Mouse (Mus musculus) small intestine, adult 2 months (tissue): ENCODE results near the gene Wfdc16.

Experiments used
- CTCF ChIP-seq: fragments of 200-500 bp; IDR thresholded peaks from 2 replicates; pipeline ENCODE4 v1.5.1; 2012; ENCODE audit warnings: low read depth, mild to moderate bottlenecking, control low read depth, inconsistent platforms, low read length, moderate library complexity, mixed read lengths; ENCODE audit not compliant: insufficient replicate concordance, insufficient read length; ENCODE audit errors: extremely low read depth
- POLR2A ChIP-seq: fragments of 200-500 bp; IDR thresholded peaks from 2 replicates; pipeline ENCODE4 v1.6.1; 2012; ENCODE audit warnings: low read depth, mild to moderate bottlenecking, control low read depth, inconsistent platforms, low read length, moderate library complexity

DNA sequence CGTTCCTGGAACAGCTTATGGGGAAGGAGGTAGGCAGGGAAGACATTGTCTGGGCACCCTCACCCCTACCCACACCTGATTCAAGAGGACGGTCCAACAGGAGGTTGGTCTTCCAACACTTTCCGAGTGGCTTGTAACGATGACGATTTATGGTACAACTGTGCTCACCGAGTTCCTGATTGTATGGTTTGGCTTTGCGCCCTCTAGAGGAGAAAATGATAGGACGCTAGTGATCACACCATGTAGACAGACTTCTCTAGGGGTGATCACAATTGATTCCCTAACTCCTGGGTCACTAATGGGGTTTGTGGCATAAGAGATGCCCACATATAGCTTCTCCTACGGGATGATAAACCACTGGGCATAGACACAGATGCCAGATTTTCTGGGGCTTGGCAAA lies 3.3 kb downstream of the Wfdc16 start:
- no peak for TF ChIP-seq CTCF
- no peak for TF ChIP-seq POLR2A
